Mouse (Mus musculus) bone marrow, adult 2 months (tissue): ENCODE measurements around the gene B3gntl1.

ENCODE experiments used
- CTCF ChIP-seq: fragments of 200-500 bp; IDR thresholded peaks from 2 replicates; pipeline ENCODE4 v1.5.1; 2011; ENCODE audit warnings: low read length, control low read depth; ENCODE audit not compliant: control insufficient read depth, insufficient read depth
- POLR2A ChIP-seq: fragments of 200-500 bp; IDR thresholded peaks from 2 replicates; pipeline ENCODE4 v1.6.1; 2011; ENCODE audit warnings: low read depth, mild to moderate bottlenecking, control low read depth, low read length, borderline replicate concordance; ENCODE audit not compliant: control insufficient read depth

DNA sequence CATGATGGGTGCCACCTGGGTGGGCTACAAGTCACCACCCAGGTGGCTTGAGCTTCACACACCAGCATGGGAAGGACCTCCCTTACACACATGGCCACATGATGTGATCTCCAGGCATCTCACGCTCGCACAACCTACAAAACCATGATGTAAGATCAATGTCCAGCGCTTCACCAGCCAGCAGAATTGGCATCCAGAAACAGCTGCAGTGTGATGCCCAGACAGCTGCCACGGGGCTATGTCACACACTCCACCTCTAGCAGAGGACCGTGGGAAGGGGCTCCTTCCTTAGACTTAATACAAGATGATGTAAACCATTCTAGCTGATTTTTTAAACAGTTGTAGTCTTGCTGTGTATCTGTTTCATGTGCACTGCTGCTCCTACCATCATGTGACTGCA is 45.4 kb downstream of the B3gntl1 start:
- no peak for TF ChIP-seq POLR2A
- TF ChIP-seq CTCF, result no peak
